In genomic region chr17:86254285-86254684, GRCm38 (mm10) we compare ENCODE assay signal across 11 mouse cellular contexts.
DNase-seq lines count a peak whose midpoint lies in the region; ATAC-seq and TF ChIP-seq lines count a peak whose summit lies in the region.
"Had no signal": no experiment of that assay in that cellular context is flagged by ENCODE, and none has a peak within 500 bp of the region (broad histone marks: within the 10 kb centered on the region; RNA-seq: fewer than 3 reads in every experiment).

No protein-coding gene starts in this region.

- 76% methylated on average over 8 of the region's 8 CpGs for WGBS in embryonic facial prominence, embryonic 13.5 days
- WGBS in thymus, adult 2 months = 98% methylated on average over 8 of the region's 8 CpGs

- H3K4me2 ChIP-seq in embryonic facial prominence, embryonic 13.5 days = no peak overlapping the region

- TF ChIP-seq POLR2A in thymus, adult 2 months (IDR thresholded peaks at IDR 0.05; ENCODE audit: control insufficient read depth, extremely low read depth, insufficient read depth, low read length, poor library complexity) = no peak

- no peak for TF ChIP-seq CTCF in thymus, adult 2 months (IDR thresholded peaks at IDR 0.05; ENCODE audit: borderline replicate concordance, control insufficient read depth, extremely low read depth, insufficient read depth, low read length, poor library complexity)

- DNase-seq in kidney, adult 11 months = peak; percentile 79
- no peak for DNase-seq in kidney, postnatal 4 days
- DNase-seq in adrenal gland, adult 8-10 months = peak; percentile 38
- peak; percentile 93 to 94 for DNase-seq in heart, postnatal 10 days
- DNase-seq in left cerebral cortex, postnatal 36 days (ENCODE audit: low spot score in 2 of 2) = peak; percentile 51 to 55
- DNase-seq in thymus, adult 2 months = no peak
- DNase-seq in natural killer cell, adult 2 months (ENCODE audit: low spot score in 2 of 2) = no peak

- H3K27me3 ChIP-seq in embryonic facial prominence, embryonic 13.5 days = no peaks in the 10 kb centered on the region
- no peaks in the 10 kb centered on the region for H3K27me3 ChIP-seq in thymus, adult 2 months (ENCODE audit: control insufficient read depth, insufficient read depth, low read length)

- H3K27ac ChIP-seq in embryonic facial prominence, embryonic 13.5 days = peak overlapping the region; percentile 53
- H3K27ac ChIP-seq in thymus, adult 2 months (ENCODE audit: control insufficient read depth, insufficient read depth, low read length) = no peak overlapping the region
- H3K27ac ChIP-seq: macrophage had no signal

- no peak overlapping the region for H3K4me3 ChIP-seq in embryonic facial prominence, embryonic 13.5 days
- no peak overlapping the region for H3K4me3 ChIP-seq in thymus, adult 2 months (ENCODE audit: control insufficient read depth, insufficient read depth, low read length)
- H3K4me3 ChIP-seq: erythroblast, embryonic 14.5 days had no signal

- no peak overlapping the region for H3K9ac ChIP-seq in embryonic facial prominence, embryonic 13.5 days

- H3K9me3 ChIP-seq in embryonic facial prominence, embryonic 13.5 days = peaks cover 5% of the 10 kb centered on the region

- no peaks in the 10 kb centered on the region for H3K36me3 ChIP-seq in embryonic facial prominence, embryonic 13.5 days
- no peaks in the 10 kb centered on the region for H3K36me3 ChIP-seq in thymus, adult 2 months (ENCODE audit: control insufficient read depth, insufficient read depth, low read length)
- H3K36me3 ChIP-seq: G1E had no signal

- H3K4me1 ChIP-seq in embryonic facial prominence, embryonic 13.5 days = peaks cover 41% of the 10 kb centered on the region
- peaks cover 8% of the 10 kb centered on the region for H3K4me1 ChIP-seq in thymus, adult 2 months (replicated peaks; ENCODE audit: control insufficient read depth, insufficient read depth, low read length)

- intact Hi-C loops in heart, postnatal 10 days (cut with DNase I) = no loop called here
- intact Hi-C loops in left cerebral cortex, postnatal 36 days (cut with DNase I) = loop anchor here (5.0 kb wide), 2 partner anchors 78 to 87 kb away; partner anchors contain the start of gene Prkce

- ATAC-seq in embryonic facial prominence, embryonic 13.5 days (ENCODE audit: insufficient number of reproducible peaks, insufficient read depth, low FRiP score, low TSS enrichment, low read depth) = peak; percentile 41; the same call in 1 of the 2 replicates

Comparison
In these comparisons a context has a peak if more than half of its experiments do, and no peak if none do; other contexts are left out.
1. DNase-seq: peak in kidney, adult 11 months (single experiment), adrenal gland, adult 8-10 months (single experiment), heart, postnatal 10 days (2 of 2) and left cerebral cortex, postnatal 36 days (2 of 2); none in kidney, postnatal 4 days (0 of 2), thymus, adult 2 months (single experiment) and natural killer cell, adult 2 months (0 of 2).